Mouse (Mus musculus): Measurements from ENCODE around the gene Gm8947.
"Not testable (repeated sequence)": the region's sequence is repeated elsewhere in the genome, so short reads cannot be mapped to it uniquely, and the experiment has no call there.

The Gm8947 gene

GRCm38 (mm10) chr1:151192075-151192474, at the start of gene Gm8947:
Gm8947 (plus strand) TSS chr1:151192376.
- not testable (repeated sequence) for DNase-seq

- no peak for DNase-seq
These were observed 47.6 kb upstream of the Gm8947 start for GRCm38 (mm10) chr1:151144471-151145146.

- DNase-seq, result no peak
These were observed 44.4 kb upstream of the Gm8947 start for GRCm38 (mm10) chr1:151147801-151148200.

- no peak for DNase-seq
These were observed 42.0 kb upstream of the Gm8947 start for GRCm38 (mm10) chr1:151150211-151150610.

- DNase-seq, result no peak
These were observed 41.1 kb upstream of the Gm8947 start for GRCm38 (mm10) chr1:151151089-151151488.

- DNase-seq, result no peak
These were observed 39.0 kb upstream of the Gm8947 start for GRCm38 (mm10) chr1:151153056-151153652.

GRCm38 (mm10) chr1:151154131-151154530, 38.0 kb upstream of the Gm8947 start:
- not testable (repeated sequence) for DNase-seq

- DNase-seq, result no peak
These were observed 36.0 kb upstream of the Gm8947 start for GRCm38 (mm10) chr1:151156129-151156528.

GRCm38 (mm10) chr1:151156777-151157632, 35.2 kb upstream of the Gm8947 start:
- no peak for DNase-seq

GRCm38 (mm10) chr1:151157963-151158856, 34.0 kb upstream of the Gm8947 start:
- DNase-seq, result no peak

GRCm38 (mm10) chr1:151158857-151159510, 33.2 kb upstream of the Gm8947 start:
- DNase-seq, result no peak

GRCm38 (mm10) chr1:151166031-151166430, 26.1 kb upstream of the Gm8947 start:
- no peak for DNase-seq

GRCm38 (mm10) chr1:151167297-151168047, 24.7 kb upstream of the Gm8947 start:
- no peak for DNase-seq

- DNase-seq, result no peak
These were observed 23.5 kb upstream of the Gm8947 start for GRCm38 (mm10) chr1:151168637-151169036.

- no peak for DNase-seq
These were observed 20.4 kb upstream of the Gm8947 start for GRCm38 (mm10) chr1:151171572-151172461.

GRCm38 (mm10) chr1:151177030-151177936, 14.9 kb upstream of the Gm8947 start:
- DNase-seq, result no peak

- no peak for DNase-seq
These were observed 14.3 kb upstream of the Gm8947 start for GRCm38 (mm10) chr1:151177937-151178271.

- DNase-seq, result no peak
These were observed 13.6 kb upstream of the Gm8947 start for GRCm38 (mm10) chr1:151178505-151179083.

GRCm38 (mm10) chr1:151180167-151180566, 12.0 kb upstream of the Gm8947 start:
- DNase-seq, result no peak
